Mouse (Mus musculus): ENCODE measurements around the gene Rhoa. TPM values are rescaled to one million over a fixed set of nuclear protein-coding genes. Genes with fewer than 3 reads are reported as not detected.
A peak's percentile ranks its signal among the peaks of the same experiment; 100 is the strongest.

The Rhoa gene
- polyA plus RNA-seq, 1 experiment from 2014 or later = 236 TPM

DNA sequence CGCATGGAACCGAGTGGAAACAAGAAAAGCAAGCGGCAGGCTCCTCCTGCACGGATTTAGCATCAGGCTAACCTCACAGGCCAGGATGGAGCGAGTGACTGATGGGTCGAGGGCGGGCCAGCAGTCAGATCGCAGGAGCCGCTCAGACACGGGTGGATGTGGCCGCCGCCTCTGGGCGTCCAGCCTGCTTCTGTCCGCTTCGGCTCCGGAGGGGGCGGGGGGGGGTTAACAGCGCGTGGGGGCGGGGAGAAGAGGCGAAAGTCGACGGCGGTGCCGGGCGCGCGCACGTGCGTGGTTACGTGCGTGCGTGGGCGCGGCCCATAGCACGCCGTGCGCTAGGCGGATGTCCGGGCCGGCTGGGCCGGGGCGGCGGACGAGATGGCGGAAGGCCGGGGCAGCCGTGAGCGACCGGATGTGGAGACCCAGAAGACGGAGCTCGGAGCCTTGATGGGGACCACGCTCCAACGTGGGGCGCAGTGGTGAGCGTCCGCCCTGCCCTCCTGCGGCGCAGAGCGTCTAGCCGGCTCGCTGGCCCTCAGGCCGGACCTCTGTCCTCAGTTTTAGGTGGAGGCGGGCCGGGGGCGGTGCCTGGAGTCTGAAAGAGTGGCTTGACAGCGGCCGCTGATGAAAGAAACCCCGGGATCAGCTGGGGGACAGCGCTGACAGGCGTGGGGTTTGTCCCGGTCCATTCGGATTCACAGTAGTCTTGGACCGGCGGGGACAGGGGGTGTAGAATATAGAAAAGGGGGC, 41.8 kb downstream of the Rhoa start, which contains the start of gene Usp4:
Usp4 (plus strand) TSS at position 314 of the 750 bp plus-strand sequence.
- H3K4me2 ChIP-seq (ENCODE audit: low read depth) = peak within 1 kb of the TSS; percentile 75
- WGBS = under 1% methylated on average over 71 of the region's 75 CpGs
- H3K36me3 ChIP-seq (ENCODE audit: control insufficient read depth, insufficient read depth, low read length) = peaks cover 15% of the 10 kb centered on the region
- H3K27me3 ChIP-seq (ENCODE audit: control insufficient read depth, insufficient read depth, low read length) = no peaks in the 10 kb centered on the region
- peak within 1 kb of the TSS; percentile 62 for H3K4me3 ChIP-seq (ENCODE audit: low read depth, low read length)
- H3K9ac ChIP-seq (ENCODE audit: low read length) = peak within 1 kb of the TSS; percentile 87
- peaks cover 2% of the 10 kb centered on the region; the same call in 1 of the 2 replicates for H3K4me1 ChIP-seq (ENCODE audit: control insufficient read depth, insufficient read depth, low read length)
- peak within 1 kb of the TSS; percentile 95 for H3K27ac ChIP-seq (ENCODE audit: low read depth, low read length)
- ATAC-seq (ENCODE audit: insufficient read depth, low FRiP score, low TSS enrichment) (peak; percentile 94), DNase-seq (ENCODE audit: low spot score) (peak; percentile 95)
- H3K9me3 ChIP-seq (ENCODE audit: control insufficient read depth, low read length) = no peaks in the 10 kb centered on the region

- 8% methylated on average over 14 of the region's 14 CpGs for whole genome bisulfite sequencing
- Histone ChIP-seq H3K4me3 (ENCODE audit: low read depth, low read length) (peak overlapping the region; percentile 62), H3K9ac (ENCODE audit: low read length) (peak overlapping the region; percentile 87), H3K27ac (ENCODE audit: low read depth, low read length) (peak overlapping the region; percentile 95), H3K36me3 (ENCODE audit: control insufficient read depth, insufficient read depth, low read length) (peaks cover 15% of the 10 kb centered on the region), H3K4me1 (ENCODE audit: control insufficient read depth, insufficient read depth, low read length) (peaks cover 2% of the 10 kb centered on the region; the same call in 1 of the 2 replicates), H3K27me3 (ENCODE audit: control insufficient read depth, insufficient read depth, low read length) (no peaks in the 10 kb centered on the region), H3K4me2 (ENCODE audit: low read depth) (peak overlapping the region; percentile 75), H3K9me3 (ENCODE audit: control insufficient read depth, low read length) (no peaks in the 10 kb centered on the region)
- no peak for DNase-seq (ENCODE audit: low spot score)
- no peak for ATAC-seq (ENCODE audit: insufficient read depth, low FRiP score, low TSS enrichment)
Measured at GRCm38 (mm10) chr9:108348290-108348680, 42.4 kb downstream of the Rhoa start.

- no peak overlapping the region for H3K4me3 ChIP-seq (ENCODE audit: low read depth, low read length)
- no peak for ATAC-seq (ENCODE audit: insufficient read depth, low FRiP score, low TSS enrichment)
- no peaks in the 10 kb centered on the region for H3K27me3 ChIP-seq (ENCODE audit: control insufficient read depth, insufficient read depth, low read length)
- H3K9ac ChIP-seq (ENCODE audit: low read length) = no peak overlapping the region
- DNase-seq (ENCODE audit: low spot score) = no peak
- H3K9me3 ChIP-seq (ENCODE audit: control insufficient read depth, low read length) = no peaks in the 10 kb centered on the region
- peaks cover 18% of the 10 kb centered on the region for H3K36me3 ChIP-seq (ENCODE audit: control insufficient read depth, insufficient read depth, low read length)
- H3K27ac ChIP-seq (ENCODE audit: low read depth, low read length) = no peak overlapping the region
- WGBS = 89% methylated on average over 3 of the region's 4 CpGs
- peaks cover 2% of the 10 kb centered on the region; the same call in 1 of the 2 replicates for H3K4me1 ChIP-seq (ENCODE audit: control insufficient read depth, insufficient read depth, low read length)
- H3K4me2 ChIP-seq (ENCODE audit: low read depth) = no peak overlapping the region
Measured at GRCm38 (mm10) chr9:108349727-108350126, 43.8 kb downstream of the Rhoa start.

GRCm38 (mm10) chr9:108378234-108378633, 72.3 kb downstream of the Rhoa start:
- Histone ChIP-seq H3K9ac (ENCODE audit: low read length) (no peak overlapping the region), H3K9me3 (ENCODE audit: control insufficient read depth, low read length) (no peaks in the 10 kb centered on the region), H3K4me1 (ENCODE audit: control insufficient read depth, insufficient read depth, low read length) (no peaks in the 10 kb centered on the region), H3K27me3 (ENCODE audit: control insufficient read depth, insufficient read depth, low read length) (no peaks in the 10 kb centered on the region), H3K4me2 (ENCODE audit: low read depth) (no peak overlapping the region), H3K36me3 (ENCODE audit: control insufficient read depth, insufficient read depth, low read length) (peaks cover 26% of the 10 kb centered on the region), H3K27ac (ENCODE audit: low read depth, low read length) (no peak overlapping the region), H3K4me3 (ENCODE audit: low read depth, low read length) (no peak overlapping the region)
- no peak for ATAC-seq (ENCODE audit: insufficient read depth, low FRiP score, low TSS enrichment)
- no peak for DNase-seq (ENCODE audit: low spot score)
- WGBS = 95% methylated on average over 9 of the region's 9 CpGs

DNA sequence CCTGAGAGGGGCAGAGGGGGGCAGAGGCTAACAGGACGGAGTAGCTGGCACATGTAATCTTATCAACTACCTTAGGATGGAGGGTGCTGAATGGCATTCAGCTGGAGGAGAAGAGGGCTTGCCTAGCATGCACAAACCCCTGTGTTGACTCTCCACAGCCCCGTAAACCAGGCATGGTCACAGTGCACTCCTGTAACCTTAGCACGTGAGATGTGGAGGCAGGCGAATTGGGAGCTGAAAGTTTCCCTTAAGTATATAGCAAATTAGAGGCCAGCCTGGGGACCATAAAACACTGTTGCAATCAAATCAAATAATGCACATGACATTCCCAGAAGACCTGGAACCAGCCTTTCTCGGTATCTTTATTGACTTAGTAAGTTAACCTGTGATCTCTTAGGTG, 72.8 kb downstream of the Rhoa start:
- H3K9me3 ChIP-seq (ENCODE audit: control insufficient read depth, low read length) = no peaks in the 10 kb centered on the region
- H3K27me3 ChIP-seq (ENCODE audit: control insufficient read depth, insufficient read depth, low read length) = no peaks in the 10 kb centered on the region
- ATAC-seq (ENCODE audit: insufficient read depth, low FRiP score, low TSS enrichment) (no peak), DNase-seq (ENCODE audit: low spot score) (no peak)
- no peak overlapping the region for H3K9ac ChIP-seq (ENCODE audit: low read length)
- H3K27ac ChIP-seq (ENCODE audit: low read depth, low read length) = no peak overlapping the region
- H3K36me3 ChIP-seq (ENCODE audit: control insufficient read depth, insufficient read depth, low read length) = peaks cover 26% of the 10 kb centered on the region
- no peak overlapping the region for H3K4me2 ChIP-seq (ENCODE audit: low read depth)
- 90% methylated on average over 5 of the region's 5 CpGs for WGBS
- H3K4me3 ChIP-seq (ENCODE audit: low read depth, low read length) = no peak overlapping the region
- no peaks in the 10 kb centered on the region for H3K4me1 ChIP-seq (ENCODE audit: control insufficient read depth, insufficient read depth, low read length)

DNA sequence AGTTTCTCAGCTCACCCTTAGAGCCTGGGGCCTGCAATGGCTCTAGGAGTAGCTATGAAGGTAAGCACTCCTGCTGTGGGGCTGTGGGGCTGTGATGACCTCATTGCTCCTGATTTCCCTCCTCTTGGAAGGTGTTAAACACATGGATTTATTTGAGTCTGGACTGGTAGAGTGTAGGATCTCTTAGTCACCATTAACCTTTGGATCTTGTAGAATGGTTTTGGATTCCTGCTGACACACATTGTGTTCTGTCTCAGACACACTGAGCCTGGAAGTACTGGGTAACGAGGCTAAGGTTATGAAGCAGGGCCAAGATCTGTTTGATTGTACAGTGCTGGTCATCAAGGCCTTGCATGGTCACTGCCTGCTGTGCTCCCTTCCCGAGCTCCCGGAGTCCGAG, 73.4 kb downstream of the Rhoa start:
- ATAC-seq (ENCODE audit: insufficient read depth, low FRiP score, low TSS enrichment) (no peak), DNase-seq (ENCODE audit: low spot score) (no peak)
- 97% methylated on average over 4 of the region's 4 CpGs for WGBS
- no peaks in the 10 kb centered on the region for H3K27me3 ChIP-seq (ENCODE audit: control insufficient read depth, insufficient read depth, low read length)
- no peak overlapping the region for H3K9ac ChIP-seq (ENCODE audit: low read length)
- peaks cover 29% of the 10 kb centered on the region for H3K36me3 ChIP-seq (ENCODE audit: control insufficient read depth, insufficient read depth, low read length)
- no peak overlapping the region for H3K4me3 ChIP-seq (ENCODE audit: low read depth, low read length)
- no peaks in the 10 kb centered on the region for H3K9me3 ChIP-seq (ENCODE audit: control insufficient read depth, low read length)
- H3K4me2 ChIP-seq (ENCODE audit: low read depth) = no peak overlapping the region
- H3K4me1 ChIP-seq (ENCODE audit: control insufficient read depth, insufficient read depth, low read length) = no peaks in the 10 kb centered on the region
- no peak overlapping the region for H3K27ac ChIP-seq (ENCODE audit: low read depth, low read length)

DNA sequence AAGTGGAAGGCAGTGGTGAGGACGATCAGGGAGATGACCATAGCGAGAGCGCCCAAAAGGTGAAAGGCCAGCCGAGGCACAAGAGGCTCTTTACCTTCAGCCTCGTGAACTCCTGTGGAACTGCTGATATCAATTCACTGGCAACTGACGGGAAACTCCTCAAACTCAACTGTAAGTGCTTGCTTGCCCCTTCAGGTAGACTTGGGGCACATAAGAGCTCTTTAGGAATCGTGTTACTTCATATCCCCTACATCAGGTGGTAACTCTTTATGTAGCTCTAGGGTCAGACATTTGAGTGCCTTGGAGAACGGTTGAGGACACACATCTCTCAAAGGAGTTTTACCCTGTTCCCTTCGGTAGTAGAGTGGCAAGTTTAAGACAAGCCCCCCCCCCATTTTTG, 75.5 kb downstream of the Rhoa start:
- DNase-seq (ENCODE audit: low spot score) (no peak), ATAC-seq (ENCODE audit: insufficient read depth, low FRiP score, low TSS enrichment) (no peak)
- Histone ChIP-seq H3K4me3 (ENCODE audit: low read depth, low read length) (no peak overlapping the region), H3K27me3 (ENCODE audit: control insufficient read depth, insufficient read depth, low read length) (no peaks in the 10 kb centered on the region), H3K9me3 (ENCODE audit: control insufficient read depth, low read length) (no peaks in the 10 kb centered on the region), H3K9ac (ENCODE audit: low read length) (no peak overlapping the region), H3K4me1 (ENCODE audit: control insufficient read depth, insufficient read depth, low read length) (no peaks in the 10 kb centered on the region), H3K4me2 (ENCODE audit: low read depth) (no peak overlapping the region), H3K36me3 (ENCODE audit: control insufficient read depth, insufficient read depth, low read length) (peaks cover 31% of the 10 kb centered on the region), H3K27ac (ENCODE audit: low read depth, low read length) (no peak overlapping the region)
- 98% methylated on average over 9 of the region's 9 CpGs for WGBS

DNA sequence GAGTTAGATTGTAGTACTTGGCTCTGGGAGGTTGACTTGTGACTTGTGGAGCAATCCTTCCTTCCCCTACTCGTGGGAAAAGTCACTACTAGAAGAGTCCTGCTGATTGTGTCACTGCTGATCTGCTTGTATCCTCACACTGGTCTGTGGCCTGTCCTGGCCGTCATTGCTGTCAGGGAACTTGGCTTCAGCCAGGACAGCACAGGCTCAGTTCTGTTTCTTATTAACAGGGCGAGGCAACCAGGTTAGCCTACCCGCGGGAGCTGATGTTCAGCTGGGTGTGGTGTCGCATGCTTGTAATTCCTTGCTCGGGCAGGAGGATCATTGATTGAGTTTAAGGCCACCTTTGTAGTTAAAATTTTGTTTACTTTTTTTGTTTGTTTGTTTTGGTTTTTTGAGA, 79.1 kb downstream of the Rhoa start:
- H3K36me3 ChIP-seq (ENCODE audit: control insufficient read depth, insufficient read depth, low read length) = peaks cover 36% of the 10 kb centered on the region
- DNase-seq (ENCODE audit: low spot score) (no peak), ATAC-seq (ENCODE audit: insufficient read depth, low FRiP score, low TSS enrichment) (no peak)

DNA sequence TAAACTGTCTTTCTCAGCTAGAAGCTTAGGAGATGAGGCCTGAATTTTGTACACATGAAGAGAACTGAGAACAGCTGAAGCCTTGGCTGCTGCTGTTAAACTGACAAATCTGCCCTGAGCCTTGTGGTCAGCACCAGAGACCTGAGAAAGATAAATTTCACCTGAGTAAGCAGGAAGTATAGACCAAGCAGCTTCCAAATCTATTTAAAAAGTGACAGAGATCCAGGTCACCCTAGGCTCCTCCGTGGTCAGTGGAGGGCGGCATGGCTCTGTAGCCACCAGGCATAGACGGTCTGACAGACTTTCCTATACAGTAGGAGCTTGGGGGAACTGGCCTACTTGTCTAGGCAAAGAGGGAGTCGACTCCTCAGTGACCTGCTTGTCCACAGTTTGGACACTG, 80.9 kb downstream of the Rhoa start:
- peaks cover 35% of the 10 kb centered on the region for H3K36me3 ChIP-seq (ENCODE audit: control insufficient read depth, insufficient read depth, low read length)
- WGBS = 92% methylated on average over 4 of the region's 4 CpGs
- no peaks in the 10 kb centered on the region for H3K4me1 ChIP-seq (ENCODE audit: control insufficient read depth, insufficient read depth, low read length)
- no peaks in the 10 kb centered on the region for H3K27me3 ChIP-seq (ENCODE audit: control insufficient read depth, insufficient read depth, low read length)
- no peak for DNase-seq (ENCODE audit: low spot score)
- no peak overlapping the region for H3K4me3 ChIP-seq (ENCODE audit: low read depth, low read length)
- H3K9me3 ChIP-seq (ENCODE audit: control insufficient read depth, low read length) = no peaks in the 10 kb centered on the region
- H3K9ac ChIP-seq (ENCODE audit: low read length) = no peak overlapping the region
- no peak overlapping the region for H3K4me2 ChIP-seq (ENCODE audit: low read depth)
- no peak for ATAC-seq (ENCODE audit: insufficient read depth, low FRiP score, low TSS enrichment)
- H3K27ac ChIP-seq (ENCODE audit: low read depth, low read length) = no peak overlapping the region

More for the DNA sequence above, 79.1 kb downstream of the Rhoa start:
- H3K4me1 ChIP-seq (ENCODE audit: control insufficient read depth, insufficient read depth, low read length) = no peaks in the 10 kb centered on the region
- H3K27me3 ChIP-seq (ENCODE audit: control insufficient read depth, insufficient read depth, low read length) = no peaks in the 10 kb centered on the region
- no peak overlapping the region for H3K9ac ChIP-seq (ENCODE audit: low read length)
- no peak overlapping the region for H3K4me3 ChIP-seq (ENCODE audit: low read depth, low read length)
- H3K27ac ChIP-seq (ENCODE audit: low read depth, low read length) = no peak overlapping the region
- H3K9me3 ChIP-seq (ENCODE audit: control insufficient read depth, low read length) = no peaks in the 10 kb centered on the region
- 83% methylated on average over 7 of the region's 7 CpGs for WGBS
- no peak overlapping the region for H3K4me2 ChIP-seq (ENCODE audit: low read depth)
